Mouse (Mus musculus) CH12.LX (cell line): Measurements from ENCODE around the gene Ucma. TPM values are rescaled to one million over a fixed set of nuclear protein-coding genes. Genes with fewer than 3 reads are reported as not detected.

Experiments
- DNase-seq: peaks from one replicate; pipeline ENCODE4 v3.0.0-alpha.2; 2013; ENCODE audit errors: extremely low read depth
- H3K27ac ChIP-seq: 2 replicates; pipeline ENCODE4 v1.5.1; 2012; ENCODE audit warnings: low read depth, mild to moderate bottlenecking, control low read depth, moderate library complexity; ENCODE audit not compliant: insufficient read depth
- H3K27me3 ChIP-seq: replicated peaks from 2 replicates; pipeline ENCODE3; 2012; ENCODE audit warnings: inconsistent platforms
- H3K36me3 ChIP-seq, 2 experiments: replicated peaks in 1 of 2; 2 replicates each; pipeline versions ENCODE3 to v1.6.1; 2012; ENCODE audit warnings: inconsistent platforms in 1 of 2, low read length in 1 of 2, mild to moderate bottlenecking in 1 of 2, mixed read lengths in 1 of 2, moderate library complexity in 1 of 2; ENCODE audit not compliant: control insufficient read depth in 1 of 2, insufficient read depth in 1 of 2
- H3K4me1 ChIP-seq, 2 experiments: 2 replicates each; pipeline ENCODE4 v1.6.1; 2012; ENCODE audit warnings: inconsistent platforms in 1 of 2, moderate library complexity in 1 of 2; ENCODE audit not compliant: insufficient read depth in 2 of 2, control insufficient read depth in 1 of 2
- H3K4me2 ChIP-seq: 2 replicates; pipeline ENCODE4 v1.6.1; 2012; ENCODE audit warnings: low read depth, mild to moderate bottlenecking, control low read depth; ENCODE audit not compliant: poor library complexity, insufficient read depth, severe bottlenecking
- H3K4me3 ChIP-seq, 3 experiments: fragments of 150-350 bp in 1 of 3; sonication (generic) in 1 of 3; replicated peaks in 1 of 3; 2 replicates each; pipeline versions ENCODE3 to v1.5.1; 2011 to 2012; ENCODE audit warnings: low read depth in 2 of 3, low read length in 2 of 3, mild to moderate bottlenecking in 2 of 3, moderate library complexity in 2 of 3, control low read depth in 1 of 3, improper control_type of control experiment in 1 of 3, inconsistent platforms in 1 of 3, mixed read lengths in 1 of 3; ENCODE audit not compliant: poor library complexity in 1 of 3
- H3K79me2 ChIP-seq: replicated peaks from 2 replicates; pipeline ENCODE4 v1.6.1; 2012; ENCODE audit warnings: mild to moderate bottlenecking, moderate library complexity; ENCODE audit not compliant: control insufficient read depth, poor library complexity, insufficient read depth, severe bottlenecking; ENCODE audit errors: extremely low read depth
- H3K9ac ChIP-seq: 2 replicates; pipeline ENCODE4 v1.6.1; 2012; ENCODE audit warnings: low read depth, mild to moderate bottlenecking, control low read depth, moderate library complexity; ENCODE audit not compliant: insufficient read depth
- H3K9me3 ChIP-seq: replicated peaks from 2 replicates; pipeline ENCODE3; 2012; ENCODE audit warnings: low read length, inconsistent platforms, mixed read lengths
- BHLHE40 ChIP-seq: IDR thresholded peaks from 2 replicates; pipeline ENCODE4 v1.6.1; 2011; ENCODE audit warnings: mild to moderate bottlenecking, low read depth, low read length, improper control_type of control experiment
- CTCF ChIP-seq, 2 experiments: IDR thresholded peaks in 1 of 2; conservative IDR thresholded peaks in 1 of 2; 2 replicates each; pipeline ENCODE4 v1.5.1; 2011 to 2012; ENCODE audit warnings: low read depth in 2 of 2, low read length in 2 of 2, improper control_type of control experiment in 1 of 2, inconsistent platforms in 1 of 2, mild to moderate bottlenecking in 1 of 2, moderate library complexity in 1 of 2
- EP300 ChIP-seq: IDR thresholded peaks from 2 replicates; pipeline ENCODE4 v1.6.1; 2011; ENCODE audit warnings: low read length, improper control_type of control experiment
- GABPA ChIP-seq: IDR thresholded peaks from 2 replicates; pipeline ENCODE4 v1.6.1; 2012; ENCODE audit warnings: low read depth, low read length, improper control_type of control experiment, inconsistent platforms; ENCODE audit not compliant: insufficient replicate concordance
- HCFC1 ChIP-seq: IDR thresholded peaks from 2 replicates; pipeline ENCODE4 v1.6.1; 2012; ENCODE audit warnings: low read depth, mild to moderate bottlenecking, inconsistent platforms, low read length, improper control_type of control experiment
- IRF4 ChIP-seq: IDR thresholded peaks from 2 replicates; pipeline ENCODE4 v1.6.1; 2014; ENCODE audit warnings: low read depth, mild to moderate bottlenecking, inconsistent platforms, low read length, improper control_type of control experiment
- JUN ChIP-seq: IDR thresholded peaks from 2 replicates; pipeline ENCODE4 v1.6.1; 2011; ENCODE audit warnings: low read depth, mild to moderate bottlenecking, low read length, improper control_type of control experiment, moderate library complexity; ENCODE audit not compliant: insufficient read depth
- MAFK ChIP-seq: IDR thresholded peaks from 2 replicates; pipeline ENCODE4 v1.6.1; 2011; ENCODE audit warnings: low read length, improper control_type of control experiment; ENCODE audit not compliant: insufficient replicate concordance
- MAZ ChIP-seq: IDR thresholded peaks from 2 replicates; pipeline ENCODE4 v1.6.1; 2012; ENCODE audit warnings: low read depth, mild to moderate bottlenecking, inconsistent platforms, low read length, improper control_type of control experiment, moderate library complexity
- MEF2A ChIP-seq: IDR thresholded peaks from 2 replicates; pipeline ENCODE4 v1.6.1; 2014; ENCODE audit warnings: low read depth, mild to moderate bottlenecking, inconsistent platforms, low read length, improper control_type of control experiment, borderline replicate concordance
- MXI1 ChIP-seq: IDR thresholded peaks from 2 replicates; pipeline ENCODE4 v1.6.1; 2011; ENCODE audit warnings: mild to moderate bottlenecking, low read depth, low read length, improper control_type of control experiment
- MYC ChIP-seq: IDR thresholded peaks from 2 replicates; pipeline ENCODE4 v1.6.1; 2011; ENCODE audit warnings: low read depth, mild to moderate bottlenecking, improper control_type of control experiment, low read length
- NRF1 ChIP-seq: IDR thresholded peaks from 2 replicates; pipeline ENCODE4 v1.6.1; 2014; ENCODE audit warnings: low read depth, mild to moderate bottlenecking, inconsistent platforms, low read length, improper control_type of control experiment, moderate library complexity
- RCOR1 ChIP-seq: conservative IDR thresholded peaks from 2 replicates; pipeline ENCODE4 v1.6.1; 2012; ENCODE audit warnings: low read depth, mild to moderate bottlenecking, inconsistent platforms, low read length, improper control_type of control experiment
- SIN3A ChIP-seq: IDR thresholded peaks from 2 replicates; pipeline ENCODE4 v1.6.1; 2012; ENCODE audit warnings: low read length, improper control_type of control experiment, inconsistent platforms
- UBTF ChIP-seq: IDR thresholded peaks from 2 replicates; pipeline ENCODE4 v1.6.1; 2012; ENCODE audit warnings: low read depth, mild to moderate bottlenecking, inconsistent platforms, low read length, improper control_type of control experiment, moderate library complexity
- USF1 ChIP-seq: IDR thresholded peaks from 2 replicates; pipeline ENCODE4 v1.6.1; 2014; ENCODE audit warnings: low read depth, mild to moderate bottlenecking, inconsistent platforms, low read length, improper control_type of control experiment
- USF2 ChIP-seq: conservative IDR thresholded peaks from 2 replicates; pipeline ENCODE4 v1.6.1; 2011; ENCODE audit warnings: low read depth, low read length, improper control_type of control experiment
- ZC3H11A ChIP-seq: IDR thresholded peaks from 2 replicates; pipeline ENCODE4 v1.6.1; 2012; ENCODE audit warnings: low read depth, mild to moderate bottlenecking, inconsistent platforms, low read length, improper control_type of control experiment
- ZKSCAN1 ChIP-seq: IDR thresholded peaks from 2 replicates; pipeline ENCODE4 v1.6.1; 2012; ENCODE audit warnings: low read depth, inconsistent platforms, low read length, improper control_type of control experiment, borderline replicate concordance
- ZMIZ1 ChIP-seq: IDR thresholded peaks from 2 replicates; pipeline ENCODE4 v1.6.1; 2012; ENCODE audit warnings: low read depth, mild to moderate bottlenecking, inconsistent platforms, low read length, improper control_type of control experiment
- dilution Hi-C: fragments of 300-500 bp; cut with MboI; formaldehyde crosslinking; loops from 2 replicates; pipeline ENCODE4 v1.14.3; 2020; ENCODE audit warnings: low sequenced_read_pairs; ENCODE audit not compliant: extremely low pct_unique_long_range_greater_than_20kb, extremely low pct_ligation_motif_present
- in situ Hi-C: fragments of 300-500 bp; cut with MboI; formaldehyde crosslinking; loops from 3 replicates; pipeline ENCODE4 v1.14.3; 2019; ENCODE audit warnings: low sequenced_read_pairs, low pct_ligation_motif_present, low pct_unique_long_range_greater_than_20kb, mixed read lengths
- polyA plus RNA-seq: library from polyadenylated mRNA; unstranded; fragments of >175 nt; gene quantifications from 2 replicates; pipeline ENCODE4 v1.2.1, GENCODE M21; 2012; ENCODE audit warnings: low read depth; ENCODE audit not compliant: insufficient read length
- total RNA-seq, 2 experiments: library from RNA; depleted of rRNA; stranded (reverse); fragments of 300-350 nt in 1 of 2; fragments of >200 nt in 1 of 2; gene quantifications; 2 replicates each; pipeline ENCODE4 v1.2.3; 2012 to 2014

Gene Ucma
- total and polyA plus RNA-seq, 3 experiments = not detected

DNA sequence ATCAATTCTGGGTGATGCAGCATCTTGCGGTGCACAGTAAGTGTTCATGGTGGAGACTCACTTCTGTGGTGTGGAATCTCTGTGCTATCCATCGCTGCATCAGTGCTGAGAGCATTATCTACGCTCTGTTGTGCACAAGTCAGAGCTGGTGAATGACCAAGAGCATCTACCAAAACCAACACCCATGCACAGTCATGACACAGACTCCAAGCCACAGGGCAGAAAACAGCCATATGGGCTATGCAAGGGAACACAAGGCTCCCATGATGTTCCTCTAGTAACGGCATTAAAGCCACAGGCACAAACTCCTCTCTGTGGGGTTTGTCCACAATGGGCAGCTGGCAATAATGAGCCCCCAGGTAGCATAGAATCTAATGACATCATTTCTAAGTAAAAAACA is 53.9 kb downstream of the Ucma start:
- dilution Hi-C loops = no loop called here

GRCm38 (mm10) chr2:5031215-5031614 is 55.3 kb downstream of the Ucma start:
- dilution Hi-C loops (no loop called here), in situ Hi-C loops (no loop called here)
- Histone ChIP-seq H3K27me3 (no peaks in the 10 kb centered on the region), H3K9ac (no peak overlapping the region), H3K4me3 (no peak overlapping the region), H3K9me3 (no peaks in the 10 kb centered on the region), H3K4me2 (no peak overlapping the region), H3K36me3 (peaks cover 50 to 84% of the 10 kb centered on the region in 2 experiments), H3K4me1 (peaks cover 0 to 28% of the 10 kb centered on the region in 2 experiments; a peak in 2 of 4 replicates), H3K27ac (no peak overlapping the region), H3K79me2 (no peaks in the 10 kb centered on the region)
- DNase-seq = no peak
- TF ChIP-seq MAFK (no peak), MAZ (no peak), ZC3H11A (no peak), MXI1 (no peak)

More for the DNA sequence above, 53.9 kb downstream of the Ucma start:
- Histone ChIP-seq H3K4me2 (no peak overlapping the region), H3K79me2 (no peaks in the 10 kb centered on the region), H3K4me1 (peaks cover 0 to 19% of the 10 kb centered on the region in 2 experiments; a peak in 2 of 4 replicates), H3K27ac (no peak overlapping the region), H3K36me3 (peaks cover 44 to 75% of the 10 kb centered on the region in 2 experiments), H3K4me3 (no peak overlapping the region), H3K27me3 (no peaks in the 10 kb centered on the region), H3K9me3 (no peaks in the 10 kb centered on the region), H3K9ac (no peak overlapping the region)
- in situ Hi-C loops = no loop called here
- TF ChIP-seq USF2 = no peak
- TF ChIP-seq IRF4 = no peak
- no peak for TF ChIP-seq RCOR1
- no peak for TF ChIP-seq EP300
- no peak for TF ChIP-seq ZC3H11A
- no peak for TF ChIP-seq SIN3A
- DNase-seq = no peak

DNA sequence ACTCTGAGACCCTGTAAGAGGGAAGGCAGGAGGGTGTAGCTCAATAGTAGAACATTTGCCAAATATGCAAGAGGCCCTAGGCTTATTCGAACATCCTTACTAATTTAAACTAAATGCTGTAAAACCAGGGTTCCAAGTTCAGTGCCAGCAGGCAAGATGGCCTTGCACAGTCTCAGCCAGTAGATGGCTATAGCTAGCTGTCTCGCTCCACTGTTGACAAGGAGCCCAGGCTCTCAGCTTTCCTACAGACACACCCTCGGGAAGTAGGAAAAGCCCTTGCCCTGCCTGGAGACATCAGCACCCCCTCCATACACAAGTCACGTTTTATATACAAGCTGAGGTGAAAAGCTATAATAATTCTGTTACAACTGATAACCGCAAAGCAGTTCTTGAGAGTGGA is 56.7 kb downstream of the Ucma start:
- Histone ChIP-seq H3K4me3 (no peak overlapping the region), H3K4me2 (no peak overlapping the region), H3K27ac (no peak overlapping the region)
- TF ChIP-seq CTCF (conservative IDR thresholded peaks at IDR 0.05 in 1 of 2, IDR thresholded peaks at IDR 0.05 in 1 of 2; ENCODE audit: low read depth in 2 of 2, low read length in 2 of 2) (no peak), BHLHE40 (no peak), MYC (no peak), GABPA (no peak), MAZ (no peak), ZMIZ1 (no peak), USF1 (no peak), NRF1 (no peak), JUN (no peak), MEF2A (no peak), UBTF (no peak), HCFC1 (no peak), ZKSCAN1 (no peak)
- TF ChIP-seq, all 38 proteins: peak for 0
- peaks cover 4 to 40% of the 10 kb centered on the region in 2 experiments; a peak in 3 of 4 replicates for H3K4me1 ChIP-seq
- in situ Hi-C loops = no loop called here
- dilution Hi-C loops = no loop called here
- H3K9me3 ChIP-seq = no peaks in the 10 kb centered on the region
- peaks cover 46 to 86% of the 10 kb centered on the region in 2 experiments for H3K36me3 ChIP-seq
- H3K27me3 ChIP-seq = no peaks in the 10 kb centered on the region
- DNase-seq = no peak
- H3K79me2 ChIP-seq = no peaks in the 10 kb centered on the region
- H3K9ac ChIP-seq = no peak overlapping the region
